Mouse (Mus musculus): ENCODE measurements around the gene Cd47.
A peak's percentile ranks its signal among the peaks of the same experiment; 100 is the strongest.

Gene Cd47

GRCm38 (mm10) chr16:49832339-49832738, 32.0 kb downstream of the Cd47 start:
- DNase-seq (ENCODE audit: low read depth, low spot score): no peak

GRCm38 (mm10) chr16:49834130-49834693, 33.9 kb downstream of the Cd47 start:
- DNase-seq (ENCODE audit: low read depth, low spot score): no peak

- no peak for DNase-seq (ENCODE audit: low read depth, low spot score)
These were observed 36.4 kb downstream of the Cd47 start for GRCm38 (mm10) chr16:49836634-49837164.

GRCm38 (mm10) chr16:49838923-49839322, 38.6 kb downstream of the Cd47 start:
- DNase-seq (ENCODE audit: low read depth, low spot score): no peak

- peak; percentile 80 for DNase-seq (ENCODE audit: low read depth, low spot score)
These were observed 39.6 kb downstream of the Cd47 start for GRCm38 (mm10) chr16:49839681-49840535.

GRCm38 (mm10) chr16:49843723-49844122, 43.4 kb downstream of the Cd47 start:
- DNase-seq (ENCODE audit: low read depth, low spot score): no peak

- no peak for DNase-seq (ENCODE audit: low read depth, low spot score)
These were observed 47.1 kb downstream of the Cd47 start for GRCm38 (mm10) chr16:49847224-49848003.

- no peak for DNase-seq (ENCODE audit: low read depth, low spot score)
These were observed 48.3 kb downstream of the Cd47 start for GRCm38 (mm10) chr16:49848651-49849050.

GRCm38 (mm10) chr16:49852940-49853339, 52.6 kb downstream of the Cd47 start:
- no peak for DNase-seq (ENCODE audit: low read depth, low spot score)

- DNase-seq (ENCODE audit: low read depth, low spot score): no peak
These were observed 53.3 kb downstream of the Cd47 start for GRCm38 (mm10) chr16:49853633-49854032.

- no peak for DNase-seq (ENCODE audit: low read depth, low spot score)
These were observed 53.9 kb downstream of the Cd47 start for GRCm38 (mm10) chr16:49854194-49854593.

- DNase-seq (ENCODE audit: low read depth, low spot score): peak; percentile 97
These were observed 54.9 kb downstream of the Cd47 start for GRCm38 (mm10) chr16:49854931-49855835.

- peak; percentile 84 for DNase-seq (ENCODE audit: low read depth, low spot score)
These were observed 55.6 kb downstream of the Cd47 start for GRCm38 (mm10) chr16:49855836-49856503.

- DNase-seq (ENCODE audit: low read depth, low spot score): peak; percentile 27
These were observed 56.3 kb downstream of the Cd47 start for GRCm38 (mm10) chr16:49856661-49857060.

- DNase-seq (ENCODE audit: low read depth, low spot score): peak; percentile 42
These were observed 57.3 kb downstream of the Cd47 start for GRCm38 (mm10) chr16:49857504-49858160.

GRCm38 (mm10) chr16:49858161-49858906, 58.0 kb downstream of the Cd47 start:
- no peak for DNase-seq (ENCODE audit: low read depth, low spot score)

- DNase-seq (ENCODE audit: low read depth, low spot score): peak; percentile 49
These were observed 58.8 kb downstream of the Cd47 start for GRCm38 (mm10) chr16:49858907-49859853.

GRCm38 (mm10) chr16:49861986-49862385, 61.7 kb downstream of the Cd47 start:
- no peak for DNase-seq (ENCODE audit: low read depth, low spot score)

Data from brain, adult 2 months (tissue).